Mouse (Mus musculus) lung, adult 2 months (tissue): Measurements from ENCODE around the gene Rasal2.

ENCODE experiments used
- CTCF ChIP-seq: fragments of 200-500 bp; IDR thresholded peaks from 2 replicates; pipeline ENCODE4 v1.5.1; 2011; ENCODE audit warnings: mild to moderate bottlenecking, low read length, control low read depth; ENCODE audit not compliant: insufficient read depth
- POLR2A ChIP-seq: fragments of 200-500 bp; IDR thresholded peaks from 2 replicates; pipeline ENCODE4 v1.6.1; 2011; ENCODE audit warnings: low read depth, mild to moderate bottlenecking, control low read depth, low read length, borderline replicate concordance; ENCODE audit errors: extremely low read depth

DNA sequence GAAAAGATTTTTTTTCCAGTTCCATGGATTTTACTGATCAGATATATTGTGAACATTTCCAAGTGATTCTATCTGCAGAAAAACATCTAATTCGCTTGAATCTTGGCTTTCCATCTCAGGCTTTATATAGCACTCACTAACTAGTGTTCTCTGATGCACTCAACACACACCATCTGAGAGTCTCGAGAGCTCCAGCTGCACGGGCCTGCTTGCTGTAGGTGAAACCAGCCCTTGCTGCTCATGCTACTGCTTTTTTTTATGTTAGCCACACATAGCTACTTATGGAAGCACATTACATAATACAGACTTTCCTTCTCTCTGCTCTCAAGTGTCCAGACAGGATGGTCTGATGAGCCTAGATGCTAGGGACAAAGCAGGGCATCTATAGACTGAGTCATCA lies 229.4 kb downstream of the Rasal2 start:
- TF ChIP-seq POLR2A (no peak), CTCF (no peak)
